Mouse (Mus musculus): ENCODE results near the gene 1500015O10Rik.

Gene 1500015O10Rik

GRCm38 (mm10) chr1:43776106-43776505 lies 45.7 kb downstream of the 1500015O10Rik start:
- DNase-seq, result no peak

GRCm38 (mm10) chr1:43781195-43781594 lies 50.8 kb downstream of the 1500015O10Rik start:
- DNase-seq, result no peak

- no peak for DNase-seq
Observed at GRCm38 (mm10) chr1:43781672-43782071, 51.3 kb downstream of the 1500015O10Rik start.

- no peak for DNase-seq
Observed at GRCm38 (mm10) chr1:43782680-43783079, 52.3 kb downstream of the 1500015O10Rik start.

- no peak for DNase-seq
Observed at GRCm38 (mm10) chr1:43783186-43783585, 52.8 kb downstream of the 1500015O10Rik start.

- no peak for DNase-seq
Observed at GRCm38 (mm10) chr1:43785316-43785715, 54.9 kb downstream of the 1500015O10Rik start.

- DNase-seq, result no peak
Observed at GRCm38 (mm10) chr1:43786711-43787110, 56.3 kb downstream of the 1500015O10Rik start.

- no peak for DNase-seq
Observed at GRCm38 (mm10) chr1:43789765-43790164, 59.4 kb downstream of the 1500015O10Rik start.

Data from thymus, postnatal 36 days (tissue).